Mouse (Mus musculus) CD4-positive, CD25-positive, alpha-beta regulatory T cell, adult 2 months (primary cell): ENCODE data around the gene Ppa1.

ENCODE experiments used
- DNase-seq: peaks from one replicate; pipeline ENCODE4 v3.0.0-alpha.2; 2012; ENCODE audit warnings: low read depth, low spot score

Gene Ppa1

DNA sequence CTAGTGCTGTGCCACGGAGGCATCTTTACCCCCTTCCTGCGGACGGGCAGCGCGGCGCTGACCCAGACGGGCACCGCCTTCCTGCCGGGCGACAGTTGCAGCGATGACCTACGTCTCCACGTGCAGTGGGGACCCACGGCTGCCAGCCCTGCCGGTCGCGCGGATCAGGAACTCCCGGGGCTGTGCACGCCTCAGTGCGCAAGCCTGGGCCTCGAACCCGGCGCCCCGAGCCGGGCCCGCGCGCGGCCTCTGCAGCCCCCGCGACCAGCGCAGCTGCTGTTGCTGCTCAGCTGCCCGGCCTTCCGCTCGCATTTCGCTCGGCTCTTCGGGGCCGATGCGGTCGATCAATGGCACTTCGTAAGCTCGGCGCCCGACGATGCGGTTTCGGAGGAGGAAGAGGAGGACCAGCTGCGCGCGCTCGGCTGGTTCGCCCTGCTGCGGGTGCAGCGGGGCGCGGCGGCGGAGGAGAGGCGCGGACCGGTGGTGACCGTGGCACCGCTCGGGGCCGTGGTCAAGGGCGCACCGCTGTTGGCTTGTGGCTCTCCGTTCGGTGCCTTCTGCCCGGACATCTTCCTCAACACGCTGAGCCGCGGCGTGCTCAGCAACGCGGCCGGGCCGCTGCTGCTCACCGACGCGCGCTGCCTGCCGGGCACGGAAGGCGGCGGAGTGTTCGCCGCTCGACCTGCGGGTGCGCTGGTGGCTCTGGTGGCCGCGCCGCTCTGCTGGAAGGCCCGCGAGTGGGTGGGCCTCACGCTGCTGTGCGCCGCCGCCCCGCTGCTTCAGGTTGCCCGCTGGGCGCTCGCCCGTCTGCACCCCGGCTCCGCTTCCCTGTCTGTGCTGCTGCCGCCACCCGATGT lies 47.6 kb downstream of the Ppa1 start:
- DNase-seq: peak; percentile 59

DNA sequence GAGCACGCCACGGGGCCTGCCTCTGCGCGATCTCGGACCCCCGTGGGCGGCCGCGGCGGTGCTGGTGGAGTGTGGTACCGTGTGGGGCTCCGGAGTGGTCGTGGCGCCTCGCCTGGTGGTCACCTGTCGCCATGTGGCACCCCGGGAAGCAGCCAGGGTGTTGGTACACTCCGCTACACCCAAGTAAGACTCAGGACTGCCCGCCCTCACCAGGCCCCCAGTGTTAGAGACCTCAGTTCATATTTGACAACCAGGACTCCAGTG lies 48.1 kb downstream of the Ppa1 start:
- no peak for DNase-seq

DNA sequence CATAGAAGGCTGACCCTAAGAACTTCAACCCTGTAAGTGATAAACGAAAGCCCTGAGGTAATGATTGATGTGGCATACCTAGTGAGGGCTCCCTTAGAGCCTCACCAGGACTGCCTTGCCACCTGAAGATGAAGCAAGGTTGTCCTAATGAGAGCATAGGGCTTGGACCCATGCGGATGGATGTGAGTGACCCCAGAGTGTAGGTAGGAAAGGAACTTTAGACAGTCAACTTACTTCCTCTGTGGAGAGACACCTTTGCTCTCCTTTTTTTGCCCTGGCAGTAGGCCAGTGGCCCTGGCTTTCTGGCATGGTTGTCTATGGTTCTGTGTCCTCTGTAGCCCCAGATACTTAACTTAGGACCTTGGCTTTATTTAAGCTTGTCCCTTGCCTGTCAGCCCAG lies 48.7 kb downstream of the Ppa1 start:
- no peak for DNase-seq

DNA sequence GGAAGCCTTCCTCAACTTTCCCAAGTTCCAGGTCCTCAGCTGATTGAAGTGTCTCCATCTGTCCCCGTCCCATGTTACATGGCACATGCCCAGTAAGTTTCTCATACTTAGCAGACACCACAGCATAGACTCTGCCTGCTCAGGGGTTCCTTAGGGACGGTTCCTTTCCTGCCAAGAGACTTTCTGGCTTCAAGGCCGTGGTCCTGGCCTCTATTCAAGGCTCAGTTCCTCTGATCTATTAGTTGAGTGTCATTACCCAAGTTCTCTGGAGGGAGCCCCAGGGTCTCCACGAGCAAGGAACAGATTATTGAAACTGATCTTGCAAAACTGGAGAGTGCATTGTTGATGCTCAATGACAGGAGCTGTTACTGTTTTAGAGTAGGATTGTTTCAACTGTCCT lies 56.3 kb downstream of the Ppa1 start:
- DNase-seq: no peak

DNA sequence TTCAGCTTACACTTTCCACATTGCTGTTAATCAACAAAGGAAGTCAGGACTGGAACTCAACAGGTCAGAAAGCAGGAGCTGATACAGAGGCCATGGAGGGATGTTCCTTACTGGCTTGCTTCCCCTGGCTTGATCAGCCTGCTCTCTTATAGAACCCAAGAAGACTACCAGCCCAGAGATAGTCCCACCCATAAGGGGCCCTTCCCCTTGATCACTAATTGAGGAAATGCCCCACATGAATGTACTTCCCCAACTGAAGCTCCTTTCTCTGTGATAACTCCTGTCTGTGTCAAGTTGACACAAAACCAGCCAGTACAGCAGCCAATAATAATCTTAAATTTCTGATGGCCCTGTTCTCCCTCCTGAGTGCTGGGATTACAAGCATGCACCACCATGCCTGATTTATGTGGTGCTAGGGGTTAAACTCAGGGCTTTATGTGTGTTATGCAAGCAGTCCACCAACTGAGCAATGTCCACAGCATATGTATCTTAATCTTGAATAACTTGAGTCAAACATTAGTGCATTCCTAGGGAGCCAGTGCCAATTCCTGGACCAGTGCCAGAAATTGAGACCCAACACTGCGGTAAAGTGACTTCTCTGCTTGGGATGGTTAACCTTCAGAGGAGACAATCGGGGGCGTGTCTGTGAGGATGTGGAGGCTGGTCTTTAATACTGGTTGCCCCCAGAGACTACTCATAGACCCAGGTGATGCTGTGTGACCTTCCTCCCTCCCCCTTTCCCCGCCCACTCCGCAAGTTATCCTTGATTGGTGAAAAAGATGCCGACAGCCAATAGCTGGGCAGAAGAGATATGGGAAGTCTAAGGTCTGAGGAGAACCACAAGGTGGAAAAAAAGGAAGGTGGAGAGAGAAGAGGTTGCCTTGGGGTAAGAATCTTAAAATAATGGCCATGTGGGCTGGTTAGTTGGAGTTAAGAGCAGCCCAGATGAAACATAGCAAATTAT lies 58.3 kb downstream of the Ppa1 start:
- DNase-seq: no peak

DNA sequence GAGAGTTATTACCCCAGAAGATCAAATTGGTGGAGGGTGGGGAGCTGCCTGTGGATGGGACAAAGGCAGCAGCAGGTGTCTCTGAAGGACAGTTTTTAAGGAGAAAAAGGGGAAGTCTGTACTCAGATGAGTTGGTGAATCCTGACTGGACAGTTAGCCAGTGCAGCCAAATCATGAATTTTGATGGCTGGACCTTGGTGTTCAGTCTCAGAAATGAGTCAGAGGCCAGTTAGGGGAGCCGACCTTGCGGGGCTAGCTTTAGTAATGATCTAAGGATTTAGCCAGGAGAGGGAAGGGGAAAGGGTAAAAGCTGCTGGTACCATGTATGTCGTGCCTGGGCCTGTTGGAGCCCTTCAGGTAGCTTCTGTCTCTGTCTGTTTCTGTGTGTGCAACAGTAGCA lies 65.2 kb downstream of the Ppa1 start:
- DNase-seq: no peak

DNA sequence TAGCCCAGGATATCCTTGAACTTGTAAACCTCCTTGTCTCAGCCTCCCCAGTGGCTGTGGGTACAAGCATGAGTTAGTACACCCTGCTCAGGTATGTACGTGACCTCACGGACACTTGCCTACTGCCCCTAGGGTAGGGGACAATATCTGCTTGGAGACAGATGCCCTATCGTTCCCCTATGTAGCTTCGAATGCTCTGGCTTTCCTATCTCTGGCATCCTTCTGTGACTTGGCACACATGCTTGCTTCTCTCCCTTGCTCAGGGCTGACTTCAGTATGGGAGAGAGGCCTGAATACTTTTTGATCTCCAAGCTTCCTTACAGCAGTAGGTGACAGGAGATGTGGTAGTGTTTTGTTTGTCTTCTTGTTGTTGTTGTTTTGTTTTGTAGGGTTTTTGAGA lies 65.8 kb downstream of the Ppa1 start:
- no peak for DNase-seq

DNA sequence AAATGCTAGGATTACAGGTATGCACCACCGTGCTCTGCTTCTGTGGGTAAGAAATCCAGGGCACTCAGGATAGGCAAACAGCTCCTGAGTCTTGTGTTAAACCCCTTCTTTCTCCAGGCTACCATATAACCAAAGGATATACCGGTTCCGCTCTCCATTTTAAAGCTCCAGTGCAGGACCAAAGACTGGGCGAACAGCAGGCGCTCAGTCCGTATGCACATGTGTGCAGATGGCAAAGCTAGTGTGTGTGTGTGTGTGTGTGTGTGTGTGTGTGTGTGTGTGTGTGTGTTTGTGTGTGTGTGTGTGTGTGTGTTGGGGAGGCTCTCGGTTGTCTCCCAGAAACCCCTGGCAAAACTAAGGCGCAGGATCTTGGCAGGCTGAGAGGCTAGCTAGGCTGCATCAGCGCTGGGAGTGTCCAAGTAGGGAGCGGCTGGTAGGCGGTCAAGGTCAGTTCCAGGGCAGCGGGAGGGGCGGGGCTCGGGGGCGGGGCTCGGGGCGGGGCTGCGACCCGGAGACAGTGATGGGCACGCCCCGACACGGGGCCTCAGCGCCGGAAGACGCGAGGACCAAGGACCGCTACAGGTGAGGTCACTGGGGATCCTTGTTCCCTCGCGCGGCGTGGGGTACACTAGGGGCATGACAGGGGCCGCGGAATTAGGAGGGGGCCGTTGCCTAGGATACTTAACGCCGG lies 66.6 kb downstream of the Ppa1 start, which contains the start of gene Aifm2:
Gene Aifm2 (plus strand): TSS at position 493 of the 691 bp plus-strand sequence.
- DNase-seq: peak; percentile 41

DNA sequence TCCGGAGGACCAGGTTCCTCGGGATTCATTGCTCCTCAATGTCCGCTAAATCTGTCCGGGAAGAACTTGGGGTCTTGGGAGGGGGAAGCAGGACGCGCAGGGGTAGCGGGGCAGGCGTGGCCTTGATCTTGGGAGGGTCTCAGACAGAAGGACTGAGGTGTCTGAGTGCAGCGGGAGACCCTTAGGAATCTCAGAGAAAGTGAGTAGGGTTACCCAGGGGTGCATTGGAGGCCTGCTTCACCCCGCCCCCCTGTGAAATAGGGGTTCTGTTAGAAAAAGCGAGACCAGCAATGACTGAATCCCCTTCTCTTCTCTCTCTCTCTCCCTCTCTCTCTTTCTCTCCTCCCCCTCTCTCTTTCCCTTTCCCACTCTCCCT lies 67.1 kb downstream of the Ppa1 start:
- no peak for DNase-seq

DNA sequence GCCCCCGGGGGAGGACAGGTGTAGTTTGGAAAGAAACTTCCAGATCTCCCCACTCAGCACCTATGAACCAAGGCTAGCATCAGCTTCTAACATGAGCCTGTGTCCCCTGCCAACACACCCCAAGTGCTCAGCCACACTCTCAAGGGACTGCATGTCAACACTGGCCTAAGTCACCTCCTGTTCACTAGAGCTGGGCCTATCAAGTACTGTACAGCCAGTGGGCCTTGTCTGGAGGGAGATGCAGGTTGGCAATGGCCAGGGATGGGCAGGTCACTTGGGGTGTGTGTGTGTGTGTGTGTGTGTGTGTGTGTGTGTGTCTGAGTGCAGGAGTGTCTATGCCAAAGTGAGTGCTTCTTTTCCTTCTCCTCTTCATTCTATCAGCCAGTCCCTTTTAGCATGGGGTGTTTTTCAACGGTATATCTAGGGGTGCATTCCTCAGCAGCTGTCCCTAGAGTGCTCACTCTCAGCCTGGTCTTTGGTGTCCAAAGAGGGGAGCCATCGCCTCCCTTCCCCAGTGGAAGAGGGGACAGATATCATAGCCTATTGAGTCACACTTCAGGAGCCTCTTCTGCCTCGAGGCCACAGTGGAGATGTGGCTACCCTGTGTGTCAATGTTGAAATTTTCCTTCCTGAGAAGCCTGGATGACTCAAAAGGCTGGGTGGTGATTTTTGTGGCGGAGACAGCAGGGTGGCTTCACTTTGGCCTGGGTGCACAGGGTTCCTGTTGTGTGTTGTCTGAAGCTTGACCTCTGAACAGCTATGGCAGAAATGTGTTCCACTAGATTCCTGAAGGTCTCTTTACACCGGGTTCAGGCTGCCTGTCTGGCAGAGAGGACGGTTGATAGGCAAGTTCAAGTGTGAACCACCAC lies 67.9 kb downstream of the Ppa1 start:
- DNase-seq: no peak

DNA sequence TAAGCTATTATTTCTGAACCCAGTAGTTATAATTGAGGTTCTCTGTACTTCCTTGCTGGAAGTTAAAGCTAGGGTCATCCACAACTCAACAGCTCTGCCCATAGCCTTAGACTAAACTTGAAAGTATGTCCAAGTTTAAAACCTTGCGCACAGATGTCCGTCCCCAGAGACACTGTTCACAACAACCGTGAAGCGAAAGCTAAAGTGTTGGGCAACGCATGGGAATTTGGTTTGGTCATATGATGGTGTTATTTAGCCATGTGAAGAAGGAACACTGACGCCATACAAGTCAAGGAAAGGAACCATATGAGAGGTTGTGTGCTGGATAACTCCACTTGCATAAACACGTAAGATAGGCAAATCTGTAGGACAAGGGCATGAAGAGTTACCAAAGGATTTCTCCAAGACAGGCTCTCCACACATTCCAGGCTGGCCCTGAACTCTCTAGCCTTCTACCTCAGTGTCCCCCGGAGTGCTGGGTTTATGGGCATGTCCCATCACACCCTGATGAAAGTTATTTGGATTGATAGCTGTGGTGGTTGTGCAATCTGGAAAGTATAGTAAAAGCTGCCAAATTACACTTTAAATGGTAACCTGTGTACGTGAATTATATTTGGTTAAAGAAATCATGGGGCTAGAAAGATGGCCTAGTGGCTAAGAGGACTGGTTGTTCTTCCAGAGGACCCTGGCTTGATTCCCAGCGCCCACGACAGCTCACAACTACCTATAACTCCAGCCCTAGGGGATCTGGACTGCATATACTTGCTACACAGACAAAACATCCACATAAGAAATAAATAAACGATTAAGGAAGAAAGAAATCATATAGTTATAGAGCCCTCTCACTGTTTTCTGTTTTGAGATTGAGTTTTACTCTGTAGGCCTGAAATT lies 69.3 kb downstream of the Ppa1 start:
- DNase-seq: no peak

DNA sequence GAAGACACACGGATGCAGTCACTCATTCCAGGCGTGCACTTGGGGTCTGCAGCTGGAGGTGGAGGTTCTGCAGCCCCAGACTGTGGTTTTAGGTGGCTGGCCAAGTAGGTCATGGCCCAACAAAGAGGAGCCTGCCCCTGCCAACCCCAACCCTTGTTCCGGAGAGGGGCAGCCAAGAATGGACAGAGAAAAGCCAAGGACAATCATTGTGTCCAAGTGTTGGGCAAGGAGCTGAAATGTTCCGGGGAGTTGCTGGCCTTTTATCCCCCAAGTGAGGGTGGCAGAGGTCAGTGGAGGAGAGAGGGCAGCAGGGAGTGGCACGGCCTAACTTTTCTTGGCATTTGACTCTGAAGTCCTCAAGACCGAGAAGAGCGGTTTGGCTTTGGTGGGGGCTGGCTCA lies 72.0 kb downstream of the Ppa1 start:
- no peak for DNase-seq

DNA sequence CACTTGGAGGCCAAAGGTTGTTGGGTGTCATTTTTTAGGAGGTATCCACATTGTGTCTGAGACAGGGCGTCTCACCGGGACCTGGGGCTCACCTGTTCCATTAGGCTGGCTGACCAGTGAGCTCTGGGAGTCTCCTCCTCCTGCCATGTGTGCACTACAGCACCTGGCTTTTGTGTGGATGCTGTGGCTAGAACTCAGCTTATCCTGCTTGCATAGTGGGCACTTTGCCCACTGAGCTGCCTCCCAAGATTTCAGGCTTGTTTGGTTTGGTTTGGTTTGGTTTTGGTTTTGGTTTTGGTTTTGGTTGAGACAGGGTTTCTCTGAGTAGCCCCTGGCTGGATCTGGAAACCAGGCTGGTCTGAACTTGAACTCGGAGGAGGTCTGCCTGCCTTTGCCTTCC lies 73.9 kb downstream of the Ppa1 start:
- no peak for DNase-seq

DNA sequence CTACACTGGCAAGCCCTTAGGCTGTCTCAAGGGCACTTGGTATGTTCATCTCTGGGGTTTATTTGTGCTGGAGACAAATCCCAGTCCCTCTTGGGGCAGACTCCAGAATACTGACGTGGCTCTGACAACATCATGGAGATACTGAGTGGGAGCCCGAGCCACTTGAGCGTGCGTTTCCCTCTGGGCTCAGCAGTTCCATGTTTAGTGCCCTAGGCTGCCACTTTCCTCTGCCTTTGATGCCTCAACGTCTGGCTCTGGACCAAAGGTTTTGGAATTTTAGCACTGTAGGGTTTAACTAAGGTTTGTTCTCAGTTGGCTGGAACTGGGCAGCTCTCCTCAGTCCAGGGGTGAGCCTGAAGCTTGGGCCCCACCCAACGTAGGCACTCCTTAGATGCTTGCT lies 74.9 kb downstream of the Ppa1 start:
- DNase-seq: no peak
